Mouse (Mus musculus) urinary bladder, postnatal 25 days (tissue): ENCODE results near the gene Ctrc.
"Not testable (repeated sequence)": the region's sequence is repeated elsewhere in the genome, so short reads cannot be mapped to it uniquely, and the experiment has no call there.

Source experiments
- DNase-seq: peaks from one replicate; pipeline ENCODE4 v3.0.0; 2022; ENCODE audit warnings: low spot score

Ctrc gene

DNA sequence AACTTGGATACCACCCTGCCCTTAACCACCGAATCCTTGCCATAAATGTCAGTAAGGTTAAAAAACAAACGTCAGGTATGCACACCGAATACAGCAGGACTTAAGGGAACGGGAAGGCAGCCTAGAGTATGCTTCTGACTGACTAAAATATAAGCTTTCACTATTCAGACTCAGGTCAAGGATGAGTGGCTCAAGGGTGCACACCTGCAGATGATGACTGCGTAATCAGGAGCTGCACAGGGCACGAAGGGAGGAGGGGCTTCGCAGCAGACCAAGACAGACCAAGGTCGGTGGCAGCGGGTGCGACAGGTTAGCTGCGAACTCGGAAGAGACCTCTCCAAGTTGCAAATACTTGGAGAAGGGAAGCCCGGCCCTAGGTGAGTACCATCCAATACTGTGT lies 60.0 kb downstream of the Ctrc start:
- DNase-seq, result no peak

- no peak for DNase-seq
These were observed 61.3 kb downstream of the Ctrc start for GRCm38 (mm10) chr4:141784835-141785234.

GRCm38 (mm10) chr4:141781201-141781985 lies 64.8 kb downstream of the Ctrc start:
- DNase-seq, result no peak

DNA sequence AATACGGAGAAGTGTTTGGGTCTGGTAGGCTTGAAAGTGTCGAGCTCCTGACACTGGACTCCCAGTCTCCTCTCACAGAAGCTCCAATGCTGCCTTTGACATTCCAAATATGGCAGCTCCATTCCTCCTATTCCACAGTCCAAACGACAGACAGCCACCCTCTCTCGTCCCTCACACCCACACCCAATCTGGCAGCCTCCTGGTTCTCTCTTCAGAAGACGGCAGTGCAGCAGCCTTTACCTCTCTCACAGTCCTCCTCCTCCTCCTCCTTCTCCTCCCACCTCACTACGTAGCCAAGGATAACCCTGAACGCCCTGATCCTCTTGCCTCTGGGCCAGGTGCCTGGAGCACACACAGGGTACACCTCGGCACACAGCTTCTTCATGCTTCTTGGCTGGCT lies 66.3 kb downstream of the Ctrc start:
- DNase-seq, result no peak

DNA sequence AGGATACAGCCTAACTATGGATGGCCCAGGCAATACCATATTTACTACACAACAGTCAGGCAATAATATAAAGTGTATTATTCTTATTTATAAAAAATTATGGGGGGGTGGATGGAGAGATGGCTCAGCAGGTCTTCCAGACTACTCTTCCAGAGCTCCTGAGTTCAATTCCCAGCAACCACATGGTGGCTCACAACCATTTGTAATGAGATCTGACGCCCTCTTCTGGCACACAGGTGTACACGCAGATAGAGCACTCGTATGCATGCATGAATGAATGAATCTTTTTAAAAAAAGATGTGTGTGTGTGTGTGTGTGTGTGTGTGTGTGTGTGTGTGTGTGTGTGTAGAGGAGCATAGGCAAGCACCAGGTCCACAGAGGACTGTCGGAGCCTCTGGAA lies 73.1 kb downstream of the Ctrc start:
- not testable (repeated sequence) for DNase-seq

- DNase-seq, result no peak
These were observed 74.3 kb downstream of the Ctrc start for GRCm38 (mm10) chr4:141771823-141772222.

- no peak for DNase-seq
These were observed 76.5 kb downstream of the Ctrc start for GRCm38 (mm10) chr4:141769501-141770160.

DNA sequence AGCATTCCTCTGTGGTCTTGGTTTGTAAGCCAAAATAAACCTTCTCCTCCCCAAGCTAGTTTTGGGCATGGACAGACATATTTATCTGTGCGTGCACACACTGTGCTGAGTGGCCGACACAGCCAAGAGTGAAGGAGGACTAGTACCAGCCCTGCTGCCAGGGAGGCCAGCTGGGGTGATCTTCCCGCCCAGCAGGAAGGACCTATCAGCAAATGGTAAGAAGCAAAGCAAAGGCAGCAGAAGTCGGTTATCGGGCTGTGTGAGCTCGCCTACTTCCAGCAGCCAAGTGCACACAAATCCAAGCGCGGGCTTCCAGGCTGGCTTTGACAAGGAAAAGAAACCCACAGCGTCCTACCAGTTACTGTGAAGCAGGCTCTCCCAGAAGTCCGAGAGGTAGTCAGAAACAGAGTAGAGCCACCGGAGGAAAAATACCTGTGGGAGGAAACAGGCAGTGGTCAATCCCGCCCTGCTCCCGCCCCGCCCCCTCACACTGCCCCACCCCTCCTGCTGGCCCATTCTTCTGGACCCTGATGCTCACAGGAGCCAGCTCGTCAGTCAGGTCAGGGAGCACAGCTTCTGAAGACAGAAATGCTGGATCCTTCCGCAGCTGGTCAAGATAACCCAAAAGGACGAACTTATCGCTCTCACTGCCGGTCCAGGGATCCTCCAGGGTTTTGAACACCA lies 78.7 kb downstream of the Ctrc start:
- DNase-seq, result no peak

GRCm38 (mm10) chr4:141766668-141767352 lies 79.3 kb downstream of the Ctrc start:
- DNase-seq, result no peak

GRCm38 (mm10) chr4:141766316-141766667 lies 79.9 kb downstream of the Ctrc start:
- DNase-seq, result no peak

DNA sequence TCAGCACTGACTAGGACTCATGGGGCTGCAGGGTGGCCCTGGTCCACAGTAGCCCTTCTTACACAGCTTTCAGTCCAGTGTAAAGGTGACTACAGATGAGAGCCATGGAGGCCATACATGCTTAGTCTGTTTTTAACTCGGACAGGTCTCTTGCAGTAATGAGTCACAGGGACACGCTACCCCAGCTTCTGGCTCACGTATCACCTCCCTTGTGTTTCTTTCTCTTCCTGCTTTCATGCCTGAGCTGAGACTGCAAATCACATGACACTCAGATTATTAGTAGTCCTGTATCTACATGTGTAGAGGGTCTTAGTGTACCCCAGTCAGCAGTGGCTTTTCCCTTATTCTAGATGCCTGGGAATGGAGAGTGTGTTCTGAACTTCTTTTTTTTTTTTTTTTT lies 81.2 kb downstream of the Ctrc start:
- no peak for DNase-seq
